Mouse (Mus musculus) hindbrain, embryonic 10.5 days (tissue): Measurements from ENCODE around the gene Hist1h2bh. TPM values are rescaled to one million over a fixed set of nuclear protein-coding genes. Genes with fewer than 3 reads are reported as not detected.
"Not testable (repeated sequence)": the region's sequence is repeated elsewhere in the genome, so short reads cannot be mapped to it uniquely, and the experiment has no call there.

Experiments used
- DNase-seq: peaks from one replicate; pipeline ENCODE4 v3.0.0-alpha.2; 2017; ENCODE audit warnings: low spot score
- H3K27ac ChIP-seq: fragments of 300-500 bp; sonication (generic); 2 replicates; pipeline ENCODE4 v1.5.1; 2016; ENCODE audit warnings: mild to moderate bottlenecking, moderate library complexity
- H3K27me3 ChIP-seq: fragments of 300-500 bp; sonication (generic); 2 replicates; pipeline ENCODE4 v1.6.1; 2016; ENCODE audit warnings: mild to moderate bottlenecking; ENCODE audit not compliant: poor library complexity, insufficient read depth, severe bottlenecking
- H3K36me3 ChIP-seq: fragments of 300-500 bp; sonication (generic); 2 replicates; pipeline ENCODE4 v1.6.1; 2016; ENCODE audit warnings: mild to moderate bottlenecking, moderate library complexity
- H3K4me1 ChIP-seq: fragments of 300-500 bp; sonication (generic); replicated peaks from 2 replicates; pipeline ENCODE4 v1.6.1; 2016; ENCODE audit warnings: mild to moderate bottlenecking
- H3K4me3 ChIP-seq: fragments of 300-500 bp; sonication (generic); 2 replicates; pipeline ENCODE4 v1.5.1; 2016; ENCODE audit warnings: mild to moderate bottlenecking, moderate library complexity
- H3K9me3 ChIP-seq: fragments of 300-500 bp; sonication (generic); 2 replicates; pipeline ENCODE4 v1.6.1; 2016; ENCODE audit warnings: mild to moderate bottlenecking, moderate library complexity
- WGBS: fragments of 180-500 bp; shearing (Covaris S2); methylation state at CpG from one replicate; pipeline ENCODE4 v1.1.7; 2016; 5-methylcytosine and 5-hydroxymethylcytosine counted together
- polyA plus RNA-seq: library from polyadenylated mRNA; unstranded; fragments of >200 nt; fragmentation: Nextera tagmentation; extraction: Ambion mirVana; gene quantifications from 2 replicates; pipeline ENCODE4 v1.2.1, GENCODE M21; 2016

Gene Hist1h2bh
- polyA plus RNA-seq = 0.51 and 1.1 TPM in 2 replicates

- Histone ChIP-seq H3K4me3 (peak within 1 kb of the TSS; percentile 57), H3K27ac (peak within 1 kb of the TSS; percentile 95), H3K4me1 (peaks cover 19% of the 10 kb centered on the region)
- under 1% methylated on average over 42 of the region's 42 CpGs for WGBS
- DNase-seq = peak; percentile 79
- H3K9me3 ChIP-seq, H3K27me3 ChIP-seq, H3K36me3 ChIP-seq: not testable (repeated sequence)
Measured at GRCm38 (mm10) chr13:23542999-23543607, at the start of gene Hist1h2bh. TSS of gene Hist1h2bh (minus strand) at chr13:23543392.

GRCm38 (mm10) chr13:23592614-23593013, 49.4 kb upstream of the Hist1h2bh start:
- no peak overlapping the region for H3K4me3 ChIP-seq
- no peaks in the 10 kb centered on the region for H3K36me3 ChIP-seq
- H3K27me3 ChIP-seq = no peaks in the 10 kb centered on the region
- H3K4me1 ChIP-seq = 0 out of 2 replicates have a peak, but pooled peaks cover 5% of the 10 kb centered on the region
- H3K27ac ChIP-seq = no peak overlapping the region
- 86% methylated on average over 7 of the region's 7 CpGs for WGBS
- no peaks in the 10 kb centered on the region for H3K9me3 ChIP-seq
- DNase-seq = no peak

GRCm38 (mm10) chr13:23591886-23592285, 48.7 kb upstream of the Hist1h2bh start:
- not testable (repeated sequence) for H3K27ac ChIP-seq, H3K4me1 ChIP-seq, H3K9me3 ChIP-seq, H3K27me3 ChIP-seq, DNase-seq, H3K36me3 ChIP-seq, H3K4me3 ChIP-seq
- WGBS = 89% methylated on average over 7 of the region's 7 CpGs

- H3K4me3 ChIP-seq = no peak overlapping the region
- H3K27me3 ChIP-seq = no peaks in the 10 kb centered on the region
- H3K36me3 ChIP-seq = no peaks in the 10 kb centered on the region
- no peaks in the 10 kb centered on the region for H3K9me3 ChIP-seq
- 93% methylated on average over 7 of the region's 7 CpGs for WGBS
- no peak for DNase-seq
- H3K27ac ChIP-seq = no peak overlapping the region
- H3K4me1 ChIP-seq = peaks cover 12% of the 10 kb centered on the region
Measured at GRCm38 (mm10) chr13:23591206-23591605, 48.0 kb upstream of the Hist1h2bh start.

- no peaks in the 10 kb centered on the region for H3K9me3 ChIP-seq
- no peak for DNase-seq
- no peaks in the 10 kb centered on the region for H3K27me3 ChIP-seq
- H3K4me1 ChIP-seq = peaks cover 40% of the 10 kb centered on the region
- H3K4me3 ChIP-seq = peak overlapping the region; percentile 57
- H3K27ac ChIP-seq = peak overlapping the region; percentile 95
- WGBS = 4% methylated on average over 1 of the region's 1 CpGs
- no peaks in the 10 kb centered on the region for H3K36me3 ChIP-seq
Measured at GRCm38 (mm10) chr13:23586940-23587225, 43.7 kb upstream of the Hist1h2bh start.

DNA sequence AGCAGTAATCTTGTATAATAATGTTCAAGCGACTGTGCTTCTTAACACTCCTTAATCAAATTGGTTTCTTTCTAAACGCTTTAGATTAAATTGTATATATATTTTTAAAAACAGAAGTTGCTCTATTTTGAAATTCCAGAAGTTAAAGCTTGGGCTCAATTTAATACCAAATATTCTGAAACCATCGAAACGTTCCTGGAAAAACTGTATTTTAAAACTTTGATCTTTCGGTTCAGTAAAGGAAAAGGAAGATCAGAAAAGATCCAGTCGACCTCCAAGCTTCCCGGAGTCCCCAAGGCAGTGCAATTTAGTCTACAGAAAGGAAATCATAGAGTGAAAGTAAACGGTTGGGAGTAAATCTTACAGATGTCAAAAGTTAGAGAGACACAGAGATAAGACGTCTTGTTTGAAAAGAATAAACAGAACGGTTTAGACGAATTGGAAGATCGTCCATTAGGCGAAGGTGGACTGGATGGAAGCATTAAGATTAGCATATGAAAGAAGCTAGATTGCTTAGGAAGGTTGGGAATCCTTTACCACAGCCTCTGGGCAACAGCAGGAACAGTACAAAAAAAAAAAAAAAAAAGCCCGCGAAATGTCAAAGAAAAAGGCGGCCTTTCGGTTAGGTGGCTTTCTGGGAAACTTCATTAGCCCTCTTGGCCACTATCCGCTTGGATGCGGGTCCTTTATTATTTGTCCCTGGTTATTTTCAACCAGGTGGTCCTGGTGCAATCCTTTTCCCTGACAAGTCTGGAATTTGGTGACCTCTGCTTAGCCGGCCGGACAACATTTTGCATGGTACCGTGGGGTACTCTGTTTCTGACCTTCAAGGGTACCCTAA, 43.1 kb upstream of the Hist1h2bh start:
- WGBS = 2% methylated on average over 22 of the region's 22 CpGs
- Histone ChIP-seq H3K9me3 (no peaks in the 10 kb centered on the region), H3K27ac (peak overlapping the region; percentile 95), H3K4me3 (peak overlapping the region; percentile 57), H3K4me1 (peaks cover 42% of the 10 kb centered on the region), H3K27me3 (no peaks in the 10 kb centered on the region), H3K36me3 (no peaks in the 10 kb centered on the region)
- DNase-seq = peak; percentile 45

DNA sequence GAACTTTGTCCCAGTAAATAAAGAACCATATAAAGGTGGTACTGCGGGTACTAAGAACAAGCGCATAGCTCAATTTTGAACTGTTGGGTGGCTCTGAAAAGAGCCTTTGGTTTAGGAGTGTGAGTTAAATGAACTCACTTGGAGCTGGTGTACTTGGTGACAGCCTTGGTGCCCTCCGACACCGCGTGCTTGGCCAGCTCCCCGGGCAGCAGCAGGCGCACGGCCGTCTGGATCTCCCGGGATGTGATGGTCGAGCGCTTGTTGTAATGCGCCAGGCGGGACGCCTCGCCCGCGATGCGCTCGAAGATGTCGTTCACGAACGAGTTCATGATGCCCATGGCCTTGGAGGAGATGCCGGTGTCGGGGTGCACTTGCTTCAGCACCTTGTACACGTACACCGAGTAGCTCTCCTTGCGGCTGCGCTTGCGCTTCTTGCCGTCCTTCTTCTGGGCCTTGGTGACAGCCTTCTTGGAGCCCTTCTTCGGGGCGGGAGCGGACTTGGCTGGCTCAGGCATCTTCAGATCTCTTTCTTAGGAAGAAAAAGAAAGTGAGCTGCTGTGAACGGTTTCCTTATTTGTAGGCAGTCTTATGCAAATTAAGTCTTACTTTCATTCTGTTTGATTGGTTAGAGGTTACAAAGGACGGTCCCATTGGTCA, 42.4 kb upstream of the Hist1h2bh start:
- H3K27me3 ChIP-seq, H3K9me3 ChIP-seq, H3K36me3 ChIP-seq: not testable (repeated sequence)
- peak overlapping the region; percentile 57 for H3K4me3 ChIP-seq
- peaks cover 48% of the 10 kb centered on the region for H3K4me1 ChIP-seq
- H3K27ac ChIP-seq = peak overlapping the region; percentile 95
- whole genome bisulfite sequencing = under 1% methylated on average over 29 of the region's 36 CpGs
- DNase-seq = peak; percentile 77

DNA sequence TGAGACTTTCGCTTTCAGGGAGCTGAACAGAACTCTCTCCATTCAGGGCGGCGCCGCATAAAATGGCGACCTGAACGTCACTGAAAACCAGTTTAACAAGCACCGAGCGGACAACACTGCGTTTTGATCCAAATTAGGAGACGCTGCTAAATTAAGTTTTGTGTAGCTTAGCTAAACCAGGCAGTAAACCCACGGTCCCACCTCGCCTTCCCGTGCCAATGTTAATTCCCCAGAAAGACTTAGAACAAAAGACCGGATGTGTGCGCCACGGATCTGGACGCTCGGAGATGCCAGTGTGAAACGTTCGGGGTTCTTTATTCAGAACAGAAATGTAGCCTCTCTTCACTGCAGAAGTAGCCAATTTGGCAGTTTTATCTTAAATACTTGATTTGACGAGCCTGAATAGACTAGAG, 41.8 kb upstream of the Hist1h2bh start:
- H3K9me3 ChIP-seq = no peaks in the 10 kb centered on the region
- H3K27me3 ChIP-seq = no peaks in the 10 kb centered on the region
- H3K27ac ChIP-seq = peak overlapping the region; percentile 95
- peaks cover 48% of the 10 kb centered on the region for H3K4me1 ChIP-seq
- H3K4me3 ChIP-seq = peak overlapping the region; percentile 57
- H3K36me3 ChIP-seq = no peaks in the 10 kb centered on the region
- DNase-seq = peak; percentile 79
- WGBS = under 1% methylated on average over 21 of the region's 21 CpGs

- Histone ChIP-seq H3K4me1 (peaks cover 48% of the 10 kb centered on the region), H3K36me3 (no peaks in the 10 kb centered on the region), H3K27ac (peak overlapping the region; percentile 95), H3K4me3 (peak overlapping the region; percentile 57), H3K27me3 (no peaks in the 10 kb centered on the region), H3K9me3 (no peaks in the 10 kb centered on the region)
- DNase-seq = no peak
Measured at GRCm38 (mm10) chr13:23584331-23584730, 41.1 kb upstream of the Hist1h2bh start.

DNA sequence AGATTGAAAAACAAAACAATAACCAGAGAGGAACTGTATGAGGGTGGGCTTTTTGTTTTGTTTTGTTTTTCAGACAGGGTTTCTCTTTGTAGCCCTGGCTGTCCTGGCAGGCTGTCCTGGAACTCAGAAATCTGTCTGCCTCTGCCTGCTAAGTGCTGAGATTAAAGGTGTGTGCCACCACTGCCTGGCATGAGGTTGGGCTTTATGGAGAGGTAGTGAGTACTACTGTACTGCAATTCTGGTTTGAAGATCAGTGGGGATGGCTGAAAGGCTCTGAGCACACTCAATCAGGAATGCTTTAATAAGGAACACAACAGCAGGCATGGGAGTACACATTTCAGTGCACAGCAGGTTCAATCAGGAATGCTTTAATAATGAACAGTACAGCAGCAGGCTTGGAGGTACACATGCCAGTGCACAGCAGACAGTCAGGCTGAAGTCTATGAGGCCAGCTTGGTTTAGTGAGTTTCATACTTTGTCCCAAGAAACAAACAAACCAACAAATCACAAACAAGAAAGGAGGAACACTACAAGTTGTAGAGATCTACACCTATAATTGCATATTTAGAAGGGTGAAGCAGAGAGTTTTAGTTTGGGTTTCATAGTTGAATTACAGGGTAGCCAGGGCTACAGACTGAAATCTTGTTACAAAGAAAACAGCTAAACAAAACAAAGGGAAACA, 40.3 kb upstream of the Hist1h2bh start:
- H3K27me3 ChIP-seq = no peaks in the 10 kb centered on the region
- DNase-seq = no peak
- H3K9me3 ChIP-seq = no peaks in the 10 kb centered on the region
- H3K36me3 ChIP-seq = no peaks in the 10 kb centered on the region
- H3K27ac ChIP-seq = peak overlapping the region; percentile 95
- peaks cover 48% of the 10 kb centered on the region for H3K4me1 ChIP-seq
- H3K4me3 ChIP-seq = peak overlapping the region; percentile 60

GRCm38 (mm10) chr13:23582219-23583056, 39.2 kb upstream of the Hist1h2bh start:
- peaks cover 48% of the 10 kb centered on the region for H3K4me1 ChIP-seq
- no peaks in the 10 kb centered on the region for H3K36me3 ChIP-seq
- H3K4me3 ChIP-seq = peak overlapping the region; percentile 60
- WGBS = 3% methylated on average over 6 of the region's 6 CpGs
- H3K9me3 ChIP-seq = no peaks in the 10 kb centered on the region
- peak; percentile 45 for DNase-seq
- peak overlapping the region; percentile 95 for H3K27ac ChIP-seq
- no peaks in the 10 kb centered on the region for H3K27me3 ChIP-seq
